Mouse (Mus musculus) adrenal gland, adult 10 weeks (tissue): ENCODE data around the gene Gnpda2. TPM values are rescaled to one million over a fixed set of nuclear protein-coding genes. Genes with fewer than 3 reads are reported as not detected.

Experiments used
- polyA plus RNA-seq: library from polyadenylated mRNA; stranded (reverse); fragments of 350-450 nt; fragmentation: Illumina TruSeq; extraction: RNeasy Lipid Tissue Mini Kit (QIAGEN cat#74804); gene quantifications from one replicate; pipeline ENCODE4 v1.2.3, GENCODE M21; 2014; ENCODE audit warnings: low read depth, low replicate concordance

Gnpda2 gene
- polyA plus RNA-seq = 132 TPM

DNA sequence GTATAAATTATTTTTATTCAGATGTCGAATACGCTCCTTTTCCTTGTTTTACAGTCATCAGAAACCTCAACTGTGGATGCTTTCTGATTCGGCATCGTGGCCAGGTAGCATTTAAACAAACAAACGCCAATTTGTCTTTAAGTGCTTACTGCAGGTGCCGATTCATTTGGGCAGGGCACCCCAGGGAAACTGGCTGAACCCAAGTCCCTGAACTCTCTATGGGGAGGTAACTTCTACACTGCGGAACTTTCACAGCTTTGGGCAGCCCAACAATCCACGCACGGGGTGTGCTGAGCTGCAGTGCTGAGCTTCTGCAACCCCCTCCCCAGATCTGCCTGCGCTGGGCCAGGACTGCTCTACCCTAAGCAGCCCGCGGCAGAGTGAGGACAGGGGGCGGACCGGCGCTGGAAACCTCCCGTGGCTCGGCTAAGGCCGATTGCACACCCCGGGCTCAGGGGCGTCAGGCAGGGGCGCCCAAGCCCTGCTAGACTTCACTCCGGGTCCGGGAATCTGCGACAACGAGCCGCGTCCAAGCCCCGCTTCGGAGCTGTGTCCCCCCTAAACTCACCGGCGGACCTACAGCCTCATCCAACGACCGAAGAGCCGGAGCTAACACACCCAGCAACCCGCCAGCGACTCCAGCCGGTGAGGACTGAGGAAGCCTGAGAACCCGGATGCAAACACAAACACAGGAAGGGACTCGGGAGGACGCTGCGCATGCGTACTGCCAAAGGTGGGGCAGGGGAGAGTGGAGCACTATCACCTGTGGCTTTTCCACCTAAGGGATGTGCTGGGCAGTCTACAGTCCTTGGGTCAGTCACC is at the start of gene Gnpda2:
Gene Gnpda2, minus strand, starts transcription at position 701 of the 822 bp plus-strand sequence.

GRCm38 (mm10) chr5:69556628-69557403 is 35.3 kb downstream of the Gnpda2 start, which contains the start of gene Guf1:
Gene Guf1, plus strand, starts transcription at chr5:69556923.

DNA sequence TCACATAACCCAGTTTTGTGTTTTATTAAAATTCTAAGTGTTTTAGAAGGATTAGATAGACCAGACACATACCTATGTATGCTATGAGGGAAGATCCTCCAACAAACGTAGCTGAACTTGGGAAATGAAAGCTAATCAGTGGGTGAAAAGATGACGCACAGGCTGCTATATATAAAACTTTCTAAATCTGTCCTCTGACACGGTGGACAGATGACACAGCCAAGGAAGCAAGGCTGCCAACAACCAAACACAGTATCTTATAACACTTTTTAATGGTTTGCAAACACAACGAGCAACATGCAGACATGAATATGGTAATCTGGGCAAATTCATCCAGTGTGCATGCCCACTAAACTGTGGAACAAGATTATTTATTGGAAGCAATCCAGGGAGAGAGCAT is 49.7 kb downstream of the Gnpda2 start, which contains the start of gene Yipf7:
Gene Yipf7, minus strand, starts transcription at position 160 of the 400 bp plus-strand sequence.

Other genes with a start within 250 kb of the Gnpda2 start
- gene Yipf7, start 49.7 kb downstream of the Gnpda2 start, polyA plus RNA-seq = 2.2 TPM
- gene Guf1, start 35.4 kb downstream of the Gnpda2 start, polyA plus RNA-seq = 76.0 TPM